Mouse (Mus musculus): ENCODE results near the gene Nhsl2. TPM values are rescaled to one million over a fixed set of nuclear protein-coding genes. Genes with fewer than 3 reads are reported as not detected.

The Nhsl2 gene
- polyA plus RNA-seq, 1 experiment from 2014 or later: 6.9 TPM

DNA sequence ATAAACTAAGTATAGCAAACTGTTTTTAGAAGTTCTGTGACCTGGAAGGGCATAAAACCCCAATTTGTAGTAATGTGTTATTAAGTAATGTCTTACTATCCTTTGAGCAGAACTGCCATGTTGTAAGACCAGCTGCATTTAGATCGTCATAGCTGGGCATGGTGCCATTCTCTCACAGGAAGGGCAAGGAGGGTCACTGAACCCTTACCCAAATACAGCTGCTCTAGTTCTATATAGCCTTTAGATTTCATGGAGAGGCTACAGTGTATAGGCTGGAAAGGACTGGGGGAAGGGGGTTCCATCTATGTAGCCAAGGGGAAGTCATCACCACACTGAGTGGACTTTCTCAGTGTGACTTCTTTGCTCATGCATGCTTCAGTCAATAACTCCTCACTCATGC lies 292.0 kb downstream of the Nhsl2 start:
- no peak overlapping the region for H3K4me3 ChIP-seq (ENCODE audit: low read length)
- WGBS: 44% methylated on average over 1 of the region's 1 CpGs

More for the DNA sequence above, 292.0 kb downstream of the Nhsl2 start:
- Histone ChIP-seq H3K4me2 (ENCODE audit: low read depth, low read length) (no peak overlapping the region), H3K9me3 (replicated peaks; ENCODE audit: control insufficient read depth, low read length) (no peaks in the 10 kb centered on the region), H3K9ac (ENCODE audit: low read length) (no peak overlapping the region), H3K27ac (ENCODE audit: low read length) (no peak overlapping the region), H3K4me1 (ENCODE audit: control insufficient read depth, insufficient read depth, low read length) (no peaks in the 10 kb centered on the region), H3K36me3 (ENCODE audit: control insufficient read depth, insufficient read depth) (peaks cover 16% of the 10 kb centered on the region), H3K27me3 (ENCODE audit: control insufficient read depth, insufficient read depth, low read length) (no peaks in the 10 kb centered on the region; the same call in 1 of the 2 replicates)
- no peak for ATAC-seq (replicated peaks; ENCODE audit: extremely low read depth, insufficient read depth, low FRiP score)

Small RNAs within 50 kb of the gene (microRNA-seq; reads per million reads assigned to microRNA genes)
- not detected for gene Gm27843

Other genes with a start within 250 kb of the Nhsl2 start
- 107 and 110 TPM in 2 replicates for gene Ogt, start 209.3 kb upstream of the Nhsl2 start, polyA plus RNA-seq (2015; fragmentation: Nextera tagmentation; extraction: Ambion mirVana)
- 0.19 and 0.60 TPM in 2 replicates for gene Cxcr3, start 115.1 kb upstream of the Nhsl2 start, polyA plus RNA-seq (2015; fragmentation: Nextera tagmentation; extraction: Ambion mirVana)
- 0.37 and 0.56 TPM in 2 replicates for gene Gm4779, start 55.0 kb upstream of the Nhsl2 start, polyA plus RNA-seq (2015; fragmentation: Nextera tagmentation; extraction: Ambion mirVana)
- 0.30 and 0.54 TPM in 2 replicates for gene 8030474K03Rik, start 54.7 kb upstream of the Nhsl2 start, polyA plus RNA-seq (2015; fragmentation: Nextera tagmentation; extraction: Ambion mirVana)
- 0.42 and 1.5 TPM in 2 replicates for gene Rtl5, start 221.9 kb downstream of the Nhsl2 start, polyA plus RNA-seq (2015; fragmentation: Nextera tagmentation; extraction: Ambion mirVana)